Mouse (Mus musculus): ENCODE measurements around the gene Slc34a1.
A peak's percentile ranks its signal among the peaks of the same experiment; 100 is the strongest.
"Not testable (repeated sequence)": the region's sequence is repeated elsewhere in the genome, so short reads cannot be mapped to it uniquely, and the experiment has no call there.

Slc34a1 gene

GRCm38 (mm10) chr13:55404853-55405782, 7.1 kb downstream of the Slc34a1 start:
- DNase-seq (ENCODE audit: low read depth, low spot score), result peak; percentile 63

GRCm38 (mm10) chr13:55405783-55406390, 7.9 kb downstream of the Slc34a1 start:
- no peak for DNase-seq (ENCODE audit: low read depth, low spot score)

DNA sequence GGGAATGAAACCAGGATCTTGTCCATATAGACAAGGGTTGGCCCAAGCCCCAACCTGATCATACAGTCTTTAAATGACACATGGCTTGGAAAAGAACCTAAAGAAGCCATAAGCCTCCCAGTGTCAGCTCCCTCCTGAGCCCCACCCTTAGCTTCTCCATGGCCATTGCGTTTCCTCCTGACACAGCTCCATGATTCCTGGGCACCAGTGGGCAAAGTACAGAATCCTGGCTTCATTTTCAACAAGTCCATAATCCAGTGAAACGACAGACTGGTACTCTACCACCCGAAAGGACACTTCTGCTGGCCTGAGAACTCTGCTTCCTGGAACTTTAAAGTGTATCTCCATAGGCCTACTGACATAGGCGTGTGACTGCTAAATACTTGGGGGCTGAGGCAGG, 9.4 kb downstream of the Slc34a1 start:
- no peak for DNase-seq (ENCODE audit: low read depth, low spot score)

- DNase-seq (ENCODE audit: low read depth, low spot score), result no peak
Measured at GRCm38 (mm10) chr13:55408546-55409120, 10.6 kb downstream of the Slc34a1 start.

DNA sequence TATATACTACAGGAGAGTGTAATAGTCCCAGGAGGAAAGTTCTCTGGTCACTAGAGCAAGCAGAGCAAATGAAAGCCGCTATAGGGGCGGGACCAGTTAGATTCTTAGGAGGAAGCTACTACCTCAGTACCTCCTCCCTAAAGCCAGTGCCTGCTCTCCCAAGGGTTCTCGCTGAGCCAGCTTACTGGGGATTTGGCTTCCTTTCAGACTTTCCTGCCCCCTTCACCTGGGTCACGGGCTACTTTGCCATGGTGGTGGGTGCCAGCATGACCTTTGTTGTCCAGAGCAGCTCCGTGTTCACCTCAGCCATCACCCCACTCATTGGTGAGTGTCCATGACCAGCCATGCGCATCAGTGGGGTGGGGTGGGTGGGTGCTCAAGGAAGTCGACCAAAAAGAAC, 13.8 kb downstream of the Slc34a1 start:
- no peak for DNase-seq (ENCODE audit: low read depth, low spot score)

GRCm38 (mm10) chr13:55412643-55413307, 14.8 kb downstream of the Slc34a1 start:
- no peak for DNase-seq (ENCODE audit: low read depth, low spot score)

DNA sequence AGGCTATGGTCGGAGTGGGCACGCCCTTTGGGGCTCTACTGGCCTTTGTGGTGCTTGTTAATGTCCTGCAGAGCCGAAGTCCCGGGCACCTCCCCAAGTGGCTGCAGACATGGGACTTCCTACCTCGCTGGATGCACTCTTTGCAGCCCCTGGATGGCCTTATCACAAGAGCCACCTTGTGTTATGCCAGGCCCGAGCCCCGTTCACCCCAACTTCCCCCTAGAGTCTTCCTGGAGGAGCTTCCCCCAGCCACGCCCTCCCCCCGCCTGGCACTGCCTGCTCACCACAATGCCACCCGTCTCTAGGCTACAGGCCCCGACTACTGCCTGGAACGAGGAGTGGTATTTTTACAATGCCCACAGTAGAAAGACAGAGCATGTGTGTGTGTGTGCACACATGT, 15.3 kb downstream of the Slc34a1 start:
- DNase-seq (ENCODE audit: low read depth, low spot score), result no peak

DNA sequence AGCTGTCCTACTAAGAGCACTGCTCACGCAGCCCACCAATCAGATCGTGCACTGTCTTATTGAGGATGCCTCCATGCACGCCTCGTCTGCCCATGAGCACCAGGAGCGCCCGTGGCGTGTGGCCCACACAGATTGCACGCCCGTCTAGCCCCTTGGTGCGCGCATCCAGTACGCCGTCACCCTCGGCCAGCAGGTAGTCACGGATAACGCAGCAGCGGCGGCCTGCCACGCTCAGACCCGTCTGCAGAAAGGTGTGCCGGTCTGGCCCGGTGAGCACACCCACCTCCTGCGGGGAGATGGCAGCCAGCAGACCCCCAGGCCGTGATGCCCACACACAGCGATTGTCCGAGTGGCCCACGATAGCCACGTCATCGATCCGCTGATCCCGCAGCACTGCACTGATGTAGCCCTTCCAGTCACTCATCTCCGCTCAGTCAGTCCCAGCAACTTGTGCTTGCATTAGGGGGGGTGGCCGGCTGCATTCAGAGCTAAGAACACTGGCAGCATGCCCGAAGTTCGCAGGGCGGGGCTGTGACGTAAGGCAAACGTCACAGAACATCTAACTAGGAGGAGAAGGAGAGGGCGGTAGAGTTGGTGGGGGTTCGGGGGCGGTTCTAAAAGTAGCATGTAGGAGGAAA, 16.9 kb downstream of the Slc34a1 start, which contains the start of gene Pfn3:
Gene Pfn3 (minus strand): TSS at position 490 of the 638 bp plus-strand sequence.
- peak; percentile 79 for DNase-seq (ENCODE audit: low read depth, low spot score)

GRCm38 (mm10) chr13:55418004-55418403, 20.0 kb downstream of the Slc34a1 start:
- peak; percentile 33 for DNase-seq (ENCODE audit: low read depth, low spot score)

- DNase-seq (ENCODE audit: low read depth, low spot score), result no peak
Measured at GRCm38 (mm10) chr13:55419142-55419541, 21.2 kb downstream of the Slc34a1 start.

DNA sequence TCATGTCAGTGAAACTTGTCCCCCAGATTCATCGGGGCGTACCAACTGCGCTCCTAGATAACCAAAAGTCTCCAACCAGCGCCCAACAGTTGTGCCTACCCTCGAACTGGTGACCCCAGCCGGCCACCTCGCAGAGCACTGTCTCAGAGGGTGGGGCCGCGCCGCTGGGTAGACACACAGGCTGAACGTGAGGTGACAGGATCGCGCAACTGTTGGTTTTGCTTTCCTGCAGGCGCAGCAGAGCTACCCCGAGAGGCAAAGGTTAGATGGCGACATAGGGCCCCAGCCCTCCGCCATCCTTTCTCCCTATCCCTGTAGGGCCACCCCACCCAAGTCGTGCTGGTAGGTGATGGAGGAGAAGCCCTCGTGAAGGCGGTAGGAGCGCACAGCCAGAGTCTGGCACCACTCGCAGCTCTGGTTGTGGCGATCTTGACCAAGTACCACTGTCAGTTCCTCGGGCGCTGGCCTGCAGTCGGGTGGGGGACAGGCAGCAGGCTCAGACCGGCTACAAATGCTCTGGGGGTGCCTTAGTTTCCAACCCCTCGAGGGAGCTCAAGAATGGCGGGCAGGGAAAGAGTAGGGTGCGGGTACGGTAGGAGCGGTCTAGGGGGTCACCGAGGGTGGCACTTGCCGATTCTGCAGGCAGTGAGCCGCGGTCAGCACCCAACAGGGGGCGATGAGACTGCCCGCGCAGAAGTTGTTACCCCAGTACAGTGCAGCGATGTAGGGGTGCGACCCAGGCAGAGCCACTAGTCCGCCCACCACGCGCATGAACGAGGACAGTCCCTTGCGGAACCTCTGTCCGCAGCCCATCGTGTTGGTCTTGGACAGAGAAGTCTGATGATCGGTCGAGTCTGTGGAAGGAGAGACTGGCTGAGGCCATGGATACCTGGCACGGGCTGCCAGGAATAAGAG, 22.3 kb downstream of the Slc34a1 start:
- no peak for DNase-seq (ENCODE audit: low read depth, low spot score)

GRCm38 (mm10) chr13:55420933-55421800, 23.2 kb downstream of the Slc34a1 start:
- DNase-seq (ENCODE audit: low read depth, low spot score), result peak; percentile 26

DNA sequence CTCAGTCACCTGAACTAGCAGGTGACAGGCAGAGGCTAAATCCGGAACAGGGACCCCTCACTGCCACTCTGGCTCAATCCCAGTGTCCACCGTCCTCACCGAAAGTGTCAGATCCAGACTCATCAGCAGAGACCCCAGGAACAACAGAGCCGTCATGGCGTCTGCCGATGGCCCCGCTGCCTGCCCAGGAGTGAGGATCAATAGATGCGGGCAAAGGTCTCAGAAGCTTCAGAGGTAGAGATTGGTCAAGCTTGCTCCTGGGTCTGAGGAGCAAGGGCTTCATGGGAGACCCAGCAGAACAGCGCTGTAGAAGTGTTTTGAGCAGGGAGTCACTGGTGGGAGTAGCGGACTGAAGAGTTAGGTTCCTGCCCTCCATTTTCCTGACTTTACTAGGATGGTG, 28.6 kb downstream of the Slc34a1 start, which contains the start of gene F12:
Gene F12 (minus strand): TSS at position 181 of the 400 bp plus-strand sequence.
- no peak for DNase-seq (ENCODE audit: low read depth, low spot score)

- no peak for DNase-seq (ENCODE audit: low read depth, low spot score)
Measured at GRCm38 (mm10) chr13:55429226-55429888, 31.4 kb downstream of the Slc34a1 start.

- no peak for DNase-seq (ENCODE audit: low read depth, low spot score)
Measured at GRCm38 (mm10) chr13:55430566-55430965, 32.6 kb downstream of the Slc34a1 start.

DNA sequence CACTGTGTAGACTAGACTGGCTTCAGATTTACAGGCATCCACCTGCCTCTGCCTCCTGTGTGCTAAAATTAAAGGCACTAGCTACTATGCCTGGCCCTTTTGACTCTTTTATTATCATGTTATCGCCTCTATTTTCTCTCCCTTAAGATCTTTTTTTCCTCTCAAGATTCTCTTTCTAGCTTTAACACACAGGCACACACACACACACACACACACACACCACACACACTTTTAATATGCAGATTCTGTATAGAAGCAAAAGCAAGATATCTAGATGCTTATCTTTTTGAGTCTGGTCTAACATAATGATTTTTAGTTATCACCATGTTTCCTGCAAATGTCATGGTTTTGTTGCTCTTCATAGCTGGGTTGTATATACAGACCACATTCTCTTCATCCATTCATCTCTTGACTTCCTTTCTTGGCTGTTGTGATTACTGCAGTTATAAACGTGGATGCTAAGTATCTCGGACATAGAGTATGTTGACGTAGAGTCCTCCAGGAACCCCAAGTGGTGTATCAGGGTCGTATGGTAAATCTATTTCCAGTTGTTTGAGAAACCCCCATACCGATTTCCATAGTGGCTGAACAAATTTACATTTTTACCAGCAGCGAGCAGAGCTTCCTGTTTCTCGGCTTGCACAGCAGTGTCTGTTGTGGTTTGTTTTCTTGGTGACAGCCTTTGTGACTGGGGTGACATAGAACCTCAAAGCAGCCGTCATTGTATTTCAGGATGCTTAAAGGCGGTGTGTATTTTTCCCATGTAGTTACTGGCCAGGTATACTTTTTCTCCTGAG, 34.1 kb downstream of the Slc34a1 start:
- no peak for DNase-seq (ENCODE audit: low read depth, low spot score)

GRCm38 (mm10) chr13:55437111-55437629, 39.2 kb downstream of the Slc34a1 start:
- not testable (repeated sequence) for DNase-seq (ENCODE audit: low read depth, low spot score)
